Comparison of ENCODE assay signal across 15 mouse cellular contexts in the genomic region with DNA sequence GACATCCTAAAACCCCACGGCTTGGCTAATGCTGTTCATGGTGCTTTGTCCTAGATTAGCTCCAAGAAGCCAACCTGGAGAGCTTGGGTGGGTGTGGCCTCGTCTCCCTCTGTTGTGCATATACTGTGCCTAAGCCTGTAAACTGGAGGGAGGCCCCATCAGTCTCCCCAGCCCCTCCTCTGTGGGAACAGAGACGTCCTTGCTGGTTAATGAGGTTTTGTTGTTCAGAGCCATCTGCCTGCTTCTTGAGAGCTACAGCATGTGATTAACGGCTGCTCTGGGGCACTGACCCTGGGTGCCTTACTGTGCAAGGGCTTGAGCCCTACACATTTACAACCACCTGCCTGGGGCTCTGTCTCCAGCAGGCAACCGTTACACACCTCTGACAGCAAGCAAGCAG.
DNase-seq lines count a peak whose midpoint lies in the region; ATAC-seq lines count a peak whose summit lies in the region.
"Had no signal": no experiment of that assay in that cellular context is flagged by ENCODE, and none has a peak within 500 bp of the region (broad histone marks: within the 10 kb centered on the region; RNA-seq: fewer than 3 reads in every experiment).

No protein-coding gene starts in this region.

- H3K27me3 ChIP-seq in kidney, embryonic 14.5 days (ENCODE audit: control insufficient read depth, insufficient read depth, low read length): no peaks in the 10 kb centered on the region
- H3K27me3 ChIP-seq in hindbrain, embryonic 11.5 days (ENCODE audit: control insufficient read depth, insufficient read depth, low read length): no peaks in the 10 kb centered on the region
- no peaks in the 10 kb centered on the region; the same call in 1 of the 2 replicates for H3K27me3 ChIP-seq in midbrain, embryonic 15.5 days (replicated peaks)
- H3K27me3 ChIP-seq: hindbrain, embryonic 15.5 days; limb, embryonic 15.5 days had no signal

- 4% methylated on average over 5 of the region's 5 CpGs for WGBS in kidney, embryonic 14.5 days
- WGBS in hindbrain, embryonic 11.5 days: 15% methylated on average over 5 of the region's 5 CpGs
- WGBS in midbrain, embryonic 15.5 days: 7% methylated on average over 5 of the region's 5 CpGs

- H3K27ac ChIP-seq in kidney, embryonic 14.5 days (ENCODE audit: low read depth, low read length): no peak overlapping the region
- no peak overlapping the region for H3K27ac ChIP-seq in hindbrain, embryonic 11.5 days (ENCODE audit: low read depth, low read length)
- no peak overlapping the region for H3K27ac ChIP-seq in midbrain, embryonic 15.5 days
- H3K27ac ChIP-seq: hindbrain, embryonic 15.5 days; limb, embryonic 15.5 days had no signal

- ATAC-seq in kidney, embryonic 14.5 days (ENCODE audit: low FRiP score, low TSS enrichment): peak; percentile 80
- ATAC-seq in hindbrain, embryonic 11.5 days (ENCODE audit: low FRiP score): peak; percentile 85
- ATAC-seq in midbrain, embryonic 15.5 days (replicated peaks): peak; percentile 53; the same call in 1 of the 2 replicates
- ATAC-seq: Patski had no signal

- H3K4me2 ChIP-seq in kidney, embryonic 14.5 days (replicated peaks; ENCODE audit: low read depth, low read length): no peak overlapping the region
- H3K4me2 ChIP-seq in hindbrain, embryonic 11.5 days (replicated peaks; ENCODE audit: low read depth, low read length): no peak overlapping the region
- no peak overlapping the region for H3K4me2 ChIP-seq in midbrain, embryonic 15.5 days
- H3K4me2 ChIP-seq: hindbrain, embryonic 15.5 days; limb, embryonic 15.5 days had no signal

- no peaks in the 10 kb centered on the region for H3K9me3 ChIP-seq in kidney, embryonic 14.5 days (ENCODE audit: control insufficient read depth, low read length)
- no peaks in the 10 kb centered on the region for H3K9me3 ChIP-seq in hindbrain, embryonic 11.5 days (ENCODE audit: control insufficient read depth, low read length)
- no peaks in the 10 kb centered on the region for H3K9me3 ChIP-seq in midbrain, embryonic 15.5 days
- H3K9me3 ChIP-seq: hindbrain, embryonic 15.5 days; limb, embryonic 15.5 days had no signal

- H3K4me1 ChIP-seq in kidney, embryonic 14.5 days (ENCODE audit: control insufficient read depth, insufficient read depth, low read length): no peaks in the 10 kb centered on the region; the same call in 1 of the 2 replicates
- H3K4me1 ChIP-seq in hindbrain, embryonic 11.5 days (replicated peaks; ENCODE audit: control insufficient read depth, insufficient read depth, low read length): peaks cover 8% of the 10 kb centered on the region
- H3K4me1 ChIP-seq in midbrain, embryonic 15.5 days: peaks cover 18% of the 10 kb centered on the region
- H3K4me1 ChIP-seq: limb, embryonic 15.5 days had no signal

- H3K9ac ChIP-seq in kidney, embryonic 14.5 days (ENCODE audit: low read depth, low read length): no peak overlapping the region
- H3K9ac ChIP-seq in hindbrain, embryonic 11.5 days (ENCODE audit: low read depth, low read length): no peak overlapping the region
- H3K9ac ChIP-seq in midbrain, embryonic 15.5 days: no peak overlapping the region
- H3K9ac ChIP-seq: hindbrain, embryonic 15.5 days; limb, embryonic 15.5 days had no signal

- no peak for DNase-seq in kidney, adult 8-10 months
- peak; percentile 68 for DNase-seq in embryo, embryonic 10.5 days (ENCODE audit: low spot score)
- DNase-seq in hindbrain, embryonic 11.5 days (ENCODE audit: low spot score): peak; percentile 55
- no peak for DNase-seq in thymus, postnatal 25 days
- no peak for DNase-seq in spleen, postnatal 4 days (ENCODE audit: low spot score in 2 of 2)
- no peak for DNase-seq in adrenal gland, postnatal 14 days
- DNase-seq: cerebellum, adult 9-11 months; heart, adult 11 months; layer of hippocampus, postnatal 36 days; lung, postnatal 10 days had no signal

- no peaks in the 10 kb centered on the region for H3K36me3 ChIP-seq in kidney, embryonic 14.5 days (ENCODE audit: control insufficient read depth, insufficient read depth, low read length)
- no peaks in the 10 kb centered on the region for H3K36me3 ChIP-seq in hindbrain, embryonic 11.5 days (ENCODE audit: control insufficient read depth, insufficient read depth, low read length)
- H3K36me3 ChIP-seq in midbrain, embryonic 15.5 days (replicated peaks): no peaks in the 10 kb centered on the region
- H3K36me3 ChIP-seq: hindbrain, embryonic 15.5 days; limb, embryonic 15.5 days had no signal

- H3K4me3 ChIP-seq in kidney, embryonic 14.5 days (ENCODE audit: low read length): no peak overlapping the region
- no peak overlapping the region for H3K4me3 ChIP-seq in hindbrain, embryonic 11.5 days (ENCODE audit: low read depth, low read length)
- no peak overlapping the region for H3K4me3 ChIP-seq in midbrain, embryonic 15.5 days
- H3K4me3 ChIP-seq: hindbrain, embryonic 15.5 days; limb, embryonic 15.5 days had no signal

Comparison
In these comparisons a context has a peak if more than half of its experiments do, and no peak if none do; other contexts are left out.
1. DNase-seq: peak in embryo, embryonic 10.5 days (single experiment) and hindbrain, embryonic 11.5 days (single experiment); none in kidney, adult 8-10 months (0 of 2), thymus, postnatal 25 days (single experiment), spleen, postnatal 4 days (0 of 2) and adrenal gland, postnatal 14 days (single experiment).
2. Peak in every context shown above with its lines, with median percentiles within 50 percentile points of each other: ATAC-seq.